Mouse (Mus musculus) stomach, postnatal 0 days (tissue): Measurements from ENCODE around the gene Guf1. TPM values are rescaled to one million over a fixed set of nuclear protein-coding genes. Genes with fewer than 3 reads are reported as not detected.

Source experiments
- ATAC-seq: fragments of 200-750 bp; cut with Nextera tagmentation; 2 replicates; pipeline ENCODE4 v1.8.0; 2017; ENCODE audit not compliant: low FRiP score, low TSS enrichment
- DNase-seq: peaks from one replicate; pipeline ENCODE4 v3.0.0-alpha.2; 2016; ENCODE audit warnings: low spot score
- H3K27ac ChIP-seq: fragments of 300-500 bp; sonication (generic); replicated peaks from 2 replicates; pipeline ENCODE4 v1.5.1; 2014; ENCODE audit warnings: mild to moderate bottlenecking, control low read depth
- H3K27me3 ChIP-seq: fragments of 300-500 bp; sonication (generic); 2 replicates; pipeline ENCODE4 v1.6.1; 2014; ENCODE audit warnings: low read length; ENCODE audit not compliant: control insufficient read depth, insufficient read depth
- H3K36me3 ChIP-seq: fragments of 300-500 bp; sonication (generic); 2 replicates; pipeline ENCODE4 v1.6.1; 2014; ENCODE audit warnings: low read length, mixed read lengths; ENCODE audit not compliant: control insufficient read depth, insufficient read depth
- H3K4me1 ChIP-seq: fragments of 300-500 bp; sonication (generic); replicated peaks from 2 replicates; pipeline ENCODE4 v1.6.1; 2014; ENCODE audit warnings: antibody characterized with exemption; ENCODE audit not compliant: control insufficient read depth, insufficient read depth
- H3K4me2 ChIP-seq: fragments of 300-500 bp; sonication (generic); replicated peaks from 2 replicates; pipeline ENCODE4 v1.6.1; 2014; ENCODE audit warnings: low read depth, mild to moderate bottlenecking, control low read depth, moderate library complexity
- H3K4me3 ChIP-seq: fragments of 300-500 bp; sonication (generic); 2 replicates; pipeline ENCODE4 v1.5.1; 2014; ENCODE audit warnings: low read depth, low read length, control low read depth
- H3K9ac ChIP-seq: fragments of 300-500 bp; sonication (generic); 2 replicates; pipeline ENCODE4 v1.6.1; 2014; ENCODE audit warnings: mild to moderate bottlenecking, low read length, control low read depth, mixed read lengths
- H3K9me3 ChIP-seq: fragments of 300-500 bp; sonication (generic); 2 replicates; pipeline ENCODE4 v1.6.1; 2016; ENCODE audit warnings: low read length; ENCODE audit not compliant: control insufficient read depth
- CTCF ChIP-seq: IDR thresholded peaks from 2 replicates; pipeline ENCODE4 v1.5.1; 2016; ENCODE audit warnings: antibody characterized with exemption, low read depth, mild to moderate bottlenecking, moderate library complexity
- EP300 ChIP-seq: optimal IDR thresholded peaks from 2 replicates; pipeline ENCODE3; 2016; ENCODE audit warnings: antibody characterized with exemption
- WGBS: fragments of 180-500 bp; shearing (Covaris S2); extraction: QIAGEN DNeasy Blood & Tissue Kit; methylation state at CpG from one replicate; pipeline ENCODE4 v1.1.7; 2014; 5-methylcytosine and 5-hydroxymethylcytosine counted together
- polyA plus RNA-seq: library from polyadenylated mRNA; unstranded; fragments of >200 nt; fragmentation: Nextera tagmentation; extraction: Ambion mirVana; gene quantifications from 2 replicates; pipeline ENCODE4 v1.2.1, GENCODE M21; 2015

Gene Guf1
- 17.7 and 20.3 TPM in 2 replicates for polyA plus RNA-seq

DNA sequence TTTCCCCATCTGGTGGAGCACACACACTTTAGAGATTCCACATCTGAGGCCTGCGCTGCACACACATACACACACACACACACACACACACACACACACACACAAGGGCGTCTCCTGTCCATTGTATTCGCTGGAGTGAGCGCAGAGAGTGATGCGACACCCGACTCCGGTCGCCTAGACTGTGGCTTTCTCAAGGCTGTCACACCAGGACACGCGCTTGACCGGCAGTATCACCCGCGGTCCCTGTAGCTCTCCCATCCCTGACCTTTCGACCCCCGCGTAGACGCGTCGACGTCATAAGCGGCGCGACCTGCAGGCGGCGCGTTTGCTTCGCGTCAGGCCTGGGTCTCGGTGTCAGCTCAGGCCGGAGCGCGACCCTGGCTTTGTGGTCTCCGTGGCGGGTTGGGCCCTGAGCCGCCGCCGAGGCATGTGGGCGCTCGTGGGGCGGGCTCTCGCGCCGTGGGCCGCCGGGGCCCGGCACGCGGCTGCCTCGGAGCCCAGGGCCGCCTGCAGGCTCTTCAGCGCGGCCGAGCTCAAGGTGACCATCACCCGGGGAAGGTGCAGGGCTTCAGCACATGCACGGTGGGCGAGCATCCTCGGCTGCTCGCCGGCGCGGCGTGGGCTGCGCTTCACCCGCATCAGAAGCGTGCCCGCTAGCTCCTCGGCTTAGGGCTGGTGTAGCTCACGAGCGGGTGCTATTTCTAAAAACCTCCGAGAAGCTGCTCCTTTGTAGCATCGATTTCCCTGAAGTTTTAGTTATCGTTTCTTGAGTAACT is at the start of gene Guf1:
Guf1 (plus strand) TSS at position 296 of the 776 bp plus-strand sequence.
- Histone ChIP-seq H3K9ac (peak within 1 kb of the TSS; percentile 98), H3K36me3 (peaks cover 3% of the 10 kb centered on the region; the same call in 1 of the 2 replicates), H3K4me3 (peak within 1 kb of the TSS; percentile 98), H3K4me2 (peak within 1 kb of the TSS; percentile 73), H3K27me3 (no peaks in the 10 kb centered on the region), H3K9me3 (no peaks in the 10 kb centered on the region), H3K4me1 (no peaks in the 10 kb centered on the region), H3K27ac (peak within 1 kb of the TSS; percentile 90)
- peak; percentile 53 for TF ChIP-seq CTCF
- TF ChIP-seq EP300: no peak
- under 1% methylated on average over 72 of the region's 72 CpGs for WGBS
- ATAC-seq: peak; percentile 95
- DNase-seq: peak; percentile 91

DNA sequence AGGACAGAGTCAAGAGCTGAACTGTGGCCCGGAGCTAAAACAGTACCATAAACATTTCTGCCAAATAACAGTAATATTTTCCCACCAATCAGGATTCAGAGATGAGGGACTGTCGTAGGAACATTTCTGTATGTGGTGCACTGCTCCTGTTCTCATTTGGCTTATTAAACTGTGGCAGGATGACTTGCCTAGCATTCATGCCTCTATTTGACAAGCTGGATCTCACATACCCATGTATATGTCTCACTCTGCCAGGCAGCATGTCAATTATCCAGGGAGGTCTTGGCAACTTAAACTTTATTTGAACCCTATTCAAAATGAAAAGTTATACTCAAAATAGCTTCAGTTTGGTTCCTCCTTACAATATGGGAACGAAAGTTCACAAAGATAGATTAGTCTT is 49.7 kb upstream of the Guf1 start:
- Histone ChIP-seq H3K9me3 (no peaks in the 10 kb centered on the region), H3K9ac (no peak overlapping the region), H3K4me2 (no peak overlapping the region), H3K27me3 (no peaks in the 10 kb centered on the region), H3K36me3 (no peaks in the 10 kb centered on the region), H3K27ac (no peak overlapping the region), H3K4me1 (no peaks in the 10 kb centered on the region), H3K4me3 (no peak overlapping the region)
- no peak for DNase-seq
- no peak for ATAC-seq
- 69% methylated on average over 3 of the region's 3 CpGs for WGBS
- TF ChIP-seq CTCF (no peak), EP300 (no peak)

DNA sequence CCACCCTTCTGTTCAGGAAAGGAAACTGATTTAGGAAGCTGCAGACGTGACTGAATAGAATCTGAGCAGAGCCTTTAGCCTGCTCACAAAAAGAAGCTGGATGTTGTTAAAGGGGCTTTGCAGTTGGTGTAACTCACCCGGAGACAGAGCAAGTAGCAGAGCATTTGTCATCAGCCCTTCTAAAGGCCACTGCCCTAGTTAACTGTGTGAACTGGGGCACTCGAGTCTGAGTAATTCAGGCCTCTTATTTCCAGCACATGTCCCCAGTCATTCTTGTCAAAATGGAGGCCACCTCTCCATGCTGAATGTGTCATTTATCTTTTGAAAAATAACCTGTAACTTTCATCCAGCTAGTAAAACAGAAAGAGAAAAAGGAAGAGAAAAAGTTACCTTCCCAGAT is 45.1 kb upstream of the Guf1 start:
- no peaks in the 10 kb centered on the region for H3K9me3 ChIP-seq
- no peak overlapping the region for H3K4me3 ChIP-seq
- ATAC-seq (no peak), DNase-seq (no peak)
- no peaks in the 10 kb centered on the region for H3K27me3 ChIP-seq
- no peak overlapping the region for H3K27ac ChIP-seq
- no peaks in the 10 kb centered on the region for H3K36me3 ChIP-seq
- WGBS: 33% methylated on average over 3 of the region's 3 CpGs
- no peak overlapping the region for H3K4me2 ChIP-seq
- no peak for TF ChIP-seq CTCF
- TF ChIP-seq EP300: no peak
- no peaks in the 10 kb centered on the region for H3K4me1 ChIP-seq
- no peak overlapping the region for H3K9ac ChIP-seq

DNA sequence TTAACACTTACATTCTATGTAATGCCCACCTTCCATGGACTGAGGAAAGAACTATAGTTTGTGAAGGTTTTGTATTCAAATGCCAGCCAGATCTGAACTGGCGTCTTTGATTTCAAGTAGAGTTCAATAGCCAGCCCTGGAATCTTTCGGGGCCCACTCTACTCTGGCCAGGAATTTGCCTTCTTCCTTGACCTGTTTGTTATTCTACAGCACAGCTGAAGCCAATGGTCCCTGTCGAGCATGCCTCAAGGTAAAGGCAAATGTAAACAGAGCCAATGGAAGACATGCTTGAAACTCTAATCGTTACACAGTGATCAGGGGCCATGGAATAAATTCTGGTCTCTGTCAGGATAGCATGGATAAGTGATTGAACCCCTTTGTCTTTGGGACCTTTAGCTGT is 44.5 kb upstream of the Guf1 start:
- Histone ChIP-seq H3K4me2 (no peak overlapping the region), H3K4me3 (no peak overlapping the region), H3K4me1 (no peaks in the 10 kb centered on the region), H3K9ac (no peak overlapping the region), H3K36me3 (no peaks in the 10 kb centered on the region), H3K27ac (no peak overlapping the region), H3K27me3 (no peaks in the 10 kb centered on the region), H3K9me3 (no peaks in the 10 kb centered on the region)
- TF ChIP-seq CTCF (no peak), EP300 (no peak)
- ATAC-seq: no peak
- DNase-seq: no peak
- WGBS: 46% methylated on average over 4 of the region's 4 CpGs

DNA sequence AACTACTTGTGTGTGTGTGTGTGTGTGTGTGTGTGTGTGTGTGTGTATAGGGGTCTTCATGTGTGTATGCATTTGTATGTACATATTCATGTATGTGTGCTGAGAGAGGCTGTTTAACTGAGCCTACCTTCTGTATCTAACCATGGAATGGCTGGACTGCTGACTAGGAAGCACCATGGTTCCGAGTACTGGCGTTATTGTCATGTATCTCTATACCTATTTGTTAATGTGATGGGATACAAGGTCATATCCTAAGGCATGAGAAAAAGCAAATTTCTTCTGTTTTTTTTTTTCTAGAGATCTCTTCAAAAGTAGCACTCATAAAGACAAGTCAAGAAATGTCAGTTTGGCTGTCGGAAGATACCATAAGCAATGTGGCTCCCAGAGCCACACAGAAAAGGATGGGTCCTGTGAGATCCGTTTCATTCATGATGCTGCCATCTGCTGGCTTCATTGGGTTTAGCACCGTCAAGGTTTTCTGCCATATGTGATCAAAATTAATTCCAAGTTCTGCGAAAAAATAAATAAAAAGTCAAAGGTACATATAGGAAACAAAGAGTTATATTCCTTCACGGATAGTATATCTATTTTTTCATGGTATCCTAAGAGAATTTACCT is 36.0 kb upstream of the Guf1 start:
- WGBS: 29% methylated on average over 7 of the region's 7 CpGs

DNA sequence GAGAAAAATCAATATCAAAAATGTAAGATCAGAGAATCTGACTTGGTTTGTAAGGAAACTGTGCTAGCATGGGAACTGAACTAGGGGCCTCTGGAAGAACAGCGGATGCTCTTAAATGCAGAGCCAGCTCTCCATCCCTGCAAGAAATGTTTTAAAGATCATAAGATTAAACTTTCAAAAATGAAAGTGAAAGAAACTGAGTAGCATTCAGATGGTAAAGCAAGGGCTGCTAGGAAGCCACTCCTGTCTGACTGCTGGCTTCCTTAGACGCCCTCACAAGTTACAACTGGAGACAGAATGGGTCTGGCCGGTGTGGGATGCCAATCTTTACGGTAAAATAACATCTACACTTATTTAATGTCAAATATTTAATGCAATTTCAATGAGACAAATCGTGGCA is 34.7 kb upstream of the Guf1 start:
- no peaks in the 10 kb centered on the region for H3K27me3 ChIP-seq
- no peaks in the 10 kb centered on the region for H3K4me1 ChIP-seq
- no peaks in the 10 kb centered on the region for H3K36me3 ChIP-seq
- H3K4me3 ChIP-seq: no peak overlapping the region
- H3K4me2 ChIP-seq: no peak overlapping the region
- H3K9ac ChIP-seq: no peak overlapping the region
- ATAC-seq (no peak), DNase-seq (no peak)
- no peak overlapping the region for H3K27ac ChIP-seq
- TF ChIP-seq EP300: no peak
- no peak for TF ChIP-seq CTCF
- WGBS: 58% methylated on average over 5 of the region's 5 CpGs
- H3K9me3 ChIP-seq: no peaks in the 10 kb centered on the region

More for the DNA sequence above, 36.0 kb upstream of the Guf1 start:
- peak; percentile 82 for TF ChIP-seq CTCF
- no peak for TF ChIP-seq EP300
- no peak for ATAC-seq
- no peak overlapping the region for H3K4me3 ChIP-seq
- no peak overlapping the region for H3K9ac ChIP-seq
- H3K4me1 ChIP-seq: no peaks in the 10 kb centered on the region
- no peak overlapping the region for H3K27ac ChIP-seq
- H3K36me3 ChIP-seq: no peaks in the 10 kb centered on the region
- H3K9me3 ChIP-seq: no peaks in the 10 kb centered on the region
- no peaks in the 10 kb centered on the region for H3K27me3 ChIP-seq
- peak; percentile 38 for DNase-seq
- no peak overlapping the region for H3K4me2 ChIP-seq
